Mouse (Mus musculus) olfactory bulb, adult 2 months (tissue): ENCODE results near the gene Unc119. TPM values are rescaled to one million over a fixed set of nuclear protein-coding genes. Genes with fewer than 3 reads are reported as not detected.
A peak's percentile ranks its signal among the peaks of the same experiment; 100 is the strongest.

Experiments used
- H3K27ac ChIP-seq: fragments of 200-500 bp; 2 replicates; pipeline ENCODE4 v1.5.1; 2012; ENCODE audit warnings: low read depth, low read length; ENCODE audit not compliant: insufficient read depth
- H3K4me1 ChIP-seq: fragments of 200-500 bp; 2 replicates; pipeline ENCODE4 v1.6.1; 2012; ENCODE audit warnings: low read length; ENCODE audit not compliant: control insufficient read depth, insufficient read depth
- H3K4me3 ChIP-seq: fragments of 200-500 bp; 2 replicates; pipeline ENCODE4 v1.5.1; 2012; ENCODE audit warnings: mild to moderate bottlenecking, low read depth, low read length, moderate library complexity; ENCODE audit not compliant: insufficient read depth
- CTCF ChIP-seq: fragments of 200-500 bp; IDR thresholded peaks from 2 replicates; pipeline ENCODE4 v1.5.1; 2012; ENCODE audit warnings: low read depth, mild to moderate bottlenecking, low read length, moderate library complexity; ENCODE audit not compliant: insufficient read depth
- POLR2A ChIP-seq: fragments of 200-500 bp; IDR thresholded peaks from 2 replicates; pipeline ENCODE4 v1.6.1; 2012; ENCODE audit warnings: mild to moderate bottlenecking, low read depth, low read length, moderate library complexity; ENCODE audit not compliant: insufficient read depth
- WGBS: fragments of 180-500 bp; shearing (Covaris S2); methylation state at CpG from one replicate; pipeline ENCODE4 v1.1.7; 2018; 5-methylcytosine and 5-hydroxymethylcytosine counted together
- polyA plus RNA-seq: library from polyadenylated mRNA; stranded (reverse); fragments of >200 nt; gene quantifications from 2 replicates; pipeline ENCODE4 v1.2.4, GENCODE M21; 2012; ENCODE audit warnings: low replicate concordance; ENCODE audit not compliant: missing spikeins, insufficient read depth, insufficient read length

Unc119 gene
- polyA plus RNA-seq, 1 experiment, result not detected

- Histone ChIP-seq H3K27ac (no peak overlapping the region), H3K4me3 (no peak overlapping the region), H3K4me1 (peaks cover 2% of the 10 kb centered on the region)
- TF ChIP-seq POLR2A (no peak), CTCF (no peak)
- 92% methylated on average over 5 of the region's 5 CpGs for WGBS
These were observed 9.3 kb upstream of the Unc119 start for GRCm38 (mm10) chr11:78333992-78334391.

GRCm38 (mm10) chr11:78337040-78337439, 6.2 kb upstream of the Unc119 start:
- Histone ChIP-seq H3K4me3 (no peak overlapping the region), H3K27ac (no peak overlapping the region), H3K4me1 (no peaks in the 10 kb centered on the region)
- 95% methylated on average over 8 of the region's 8 CpGs for WGBS
- TF ChIP-seq CTCF (no peak), POLR2A (no peak)

- WGBS, result 88% methylated on average over 12 of the region's 12 CpGs
- TF ChIP-seq CTCF, result no peak
- TF ChIP-seq POLR2A, result no peak
- H3K4me3 ChIP-seq, result no peak overlapping the region
- no peak overlapping the region for H3K27ac ChIP-seq
- peaks cover 18% of the 10 kb centered on the region for H3K4me1 ChIP-seq
These were observed 1.6 kb upstream of the Unc119 start for GRCm38 (mm10) chr11:78341702-78342101.

- Histone ChIP-seq H3K27ac (no peak overlapping the region), H3K4me3 (peak overlapping the region; percentile 93), H3K4me1 (peaks cover 20% of the 10 kb centered on the region)
- 71% methylated on average over 6 of the region's 6 CpGs for WGBS
- TF ChIP-seq CTCF (no peak), POLR2A (no peak)
These were observed 1.1 kb downstream of the Unc119 start for GRCm38 (mm10) chr11:78344328-78344889.

- Histone ChIP-seq H3K4me3 (no peak overlapping the region), H3K4me1 (peaks cover 20% of the 10 kb centered on the region), H3K27ac (no peak overlapping the region)
- no peak for TF ChIP-seq CTCF
- no peak for TF ChIP-seq POLR2A
- WGBS, result 57% methylated on average over 8 of the region's 8 CpGs
These were observed 1.8 kb downstream of the Unc119 start for GRCm38 (mm10) chr11:78344890-78345715.

- TF ChIP-seq CTCF (no peak), POLR2A (no peak)
- WGBS, result 82% methylated on average over 7 of the region's 7 CpGs
- H3K4me3 ChIP-seq, result no peak overlapping the region
- H3K4me1 ChIP-seq, result peaks cover 20% of the 10 kb centered on the region
- H3K27ac ChIP-seq, result no peak overlapping the region
These were observed 2.5 kb downstream of the Unc119 start for GRCm38 (mm10) chr11:78345801-78346200.

- peaks cover 20% of the 10 kb centered on the region for H3K4me1 ChIP-seq
- H3K4me3 ChIP-seq, result no peak overlapping the region
- 83% methylated on average over 6 of the region's 6 CpGs for WGBS
- H3K27ac ChIP-seq, result no peak overlapping the region
- no peak for TF ChIP-seq CTCF
- no peak for TF ChIP-seq POLR2A
These were observed 3.2 kb downstream of the Unc119 start for GRCm38 (mm10) chr11:78346326-78347069.

- no peak overlapping the region for H3K27ac ChIP-seq
- H3K4me3 ChIP-seq, result no peak overlapping the region
- WGBS, result 90% methylated on average over 10 of the region's 10 CpGs
- TF ChIP-seq POLR2A, result no peak
- no peak for TF ChIP-seq CTCF
- H3K4me1 ChIP-seq, result peaks cover 20% of the 10 kb centered on the region
These were observed 3.9 kb downstream of the Unc119 start for GRCm38 (mm10) chr11:78347070-78347754.
